Mouse (Mus musculus) left cerebral cortex, adult 11 months (tissue): ENCODE results near the gene Prap1.

Source experiments
- DNase-seq: peaks from one replicate; pipeline ENCODE4 v3.0.0; 2022; ENCODE audit warnings: low spot score

Gene Prap1

GRCm38 (mm10) chr7:140092924-140093528, at the start of gene Prap1:
Gene Prap1 (plus strand): TSS chr7:140093395.
- no peak for DNase-seq

DNA sequence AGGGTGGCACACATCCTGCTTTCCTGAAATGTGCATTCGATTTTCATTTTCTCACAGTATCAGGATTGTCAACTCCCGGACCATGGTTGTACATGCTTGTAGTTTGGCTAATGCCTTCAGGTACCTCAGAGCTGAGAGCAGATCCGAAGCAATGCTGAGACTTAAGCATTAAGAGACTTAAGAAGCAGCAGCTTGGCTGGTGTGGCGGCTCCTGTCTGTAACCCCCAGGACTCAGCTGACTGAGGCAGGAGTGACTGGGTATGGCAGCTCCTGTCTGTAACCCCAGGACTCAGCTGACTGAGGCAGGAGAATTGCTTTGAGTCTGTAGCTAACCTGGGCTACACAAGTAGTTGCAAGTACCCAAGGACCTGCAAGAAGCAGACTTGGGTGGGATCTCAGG, 47.6 kb upstream of the Prap1 start:
- DNase-seq, result no peak

GRCm38 (mm10) chr7:140047811-140048311, 45.3 kb upstream of the Prap1 start:
- no peak for DNase-seq

DNA sequence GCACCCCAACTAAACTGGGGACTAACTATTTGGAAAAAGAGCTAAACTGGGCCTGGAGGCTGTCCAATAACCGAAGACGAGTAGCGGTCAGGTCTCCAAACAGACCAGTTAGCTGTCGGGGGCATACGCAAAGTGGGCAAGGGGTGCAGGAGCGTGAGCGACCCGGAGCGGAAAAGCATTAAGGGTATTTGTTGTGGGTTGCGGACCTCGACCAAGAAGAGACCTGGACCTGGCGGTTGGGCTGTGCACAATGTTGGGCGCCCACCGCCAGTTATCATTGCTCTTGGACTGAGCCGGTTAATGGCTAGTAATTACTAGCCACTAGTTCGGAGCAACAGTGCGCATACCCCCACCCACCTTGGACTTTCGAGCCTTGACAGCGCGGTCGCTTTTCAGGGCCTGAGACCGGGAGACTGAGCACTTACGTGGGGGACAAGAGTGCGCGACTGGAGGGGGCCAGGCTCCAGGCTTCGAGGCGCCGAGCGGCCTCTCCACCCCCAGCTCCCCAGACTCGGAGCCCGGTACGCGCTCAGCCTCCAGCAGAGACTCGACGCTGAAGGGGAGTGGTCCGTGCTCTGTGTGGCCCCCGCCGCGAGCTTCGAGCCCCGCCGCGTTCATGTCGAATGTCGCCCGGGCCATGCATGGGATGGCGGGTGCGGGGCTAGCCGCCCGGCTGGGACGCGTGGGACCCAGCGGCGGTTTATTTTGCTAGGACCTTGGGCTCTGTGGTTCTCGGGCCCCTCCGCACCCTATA, 44.7 kb upstream of the Prap1 start, which contains the start of gene Msx3:
Gene Msx3 (minus strand): TSS at position 729 of the 754 bp plus-strand sequence.
- no peak for DNase-seq

DNA sequence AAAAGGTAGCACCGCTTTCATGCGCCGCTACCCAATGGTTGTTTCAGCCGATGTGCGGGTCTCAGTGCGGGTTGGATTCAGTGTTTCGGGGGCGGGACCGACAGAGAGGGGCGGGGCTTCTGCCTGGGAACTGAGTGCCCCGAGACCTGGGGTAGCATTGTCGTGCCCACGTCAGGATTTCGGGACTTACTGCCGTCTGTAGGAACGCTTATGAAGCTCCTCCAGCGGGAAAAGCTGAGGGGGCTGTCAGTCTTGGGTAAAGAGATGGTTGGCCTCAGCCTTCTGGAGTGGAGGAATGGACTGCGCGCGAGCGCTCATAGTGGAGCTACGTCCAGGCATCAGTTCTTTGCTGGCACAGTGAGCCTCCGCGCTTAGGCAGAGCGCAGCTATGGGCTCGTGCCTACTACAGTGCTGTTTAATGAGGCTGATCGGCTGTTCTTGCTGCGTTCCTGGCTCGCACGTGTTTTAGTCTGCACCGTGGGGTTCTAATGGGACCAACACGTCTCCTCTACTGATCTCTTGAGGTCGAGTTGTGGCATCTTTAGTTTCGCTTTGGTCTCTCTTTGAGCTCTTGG, 44.0 kb upstream of the Prap1 start:
- DNase-seq, result no peak

DNA sequence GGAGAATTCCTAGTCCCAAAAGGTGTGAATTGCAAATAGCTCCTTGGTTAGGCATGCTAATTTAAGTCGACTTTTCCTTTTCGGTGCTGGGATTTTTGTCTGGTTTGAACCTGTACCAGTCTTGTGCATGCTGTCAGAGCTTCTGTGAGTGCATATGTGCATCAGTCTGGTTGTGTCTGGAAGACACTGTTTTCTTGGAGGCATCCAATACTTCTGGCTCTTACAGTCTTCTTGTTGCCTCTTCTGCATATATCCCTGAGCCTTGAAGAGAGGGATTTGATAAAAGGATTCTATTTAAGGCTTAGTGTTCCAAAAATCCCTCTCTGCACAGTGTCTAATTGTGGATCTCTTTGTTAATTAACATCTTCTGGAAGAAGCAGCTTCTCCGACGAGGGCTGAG, 39.1 kb upstream of the Prap1 start:
- DNase-seq, result no peak

DNA sequence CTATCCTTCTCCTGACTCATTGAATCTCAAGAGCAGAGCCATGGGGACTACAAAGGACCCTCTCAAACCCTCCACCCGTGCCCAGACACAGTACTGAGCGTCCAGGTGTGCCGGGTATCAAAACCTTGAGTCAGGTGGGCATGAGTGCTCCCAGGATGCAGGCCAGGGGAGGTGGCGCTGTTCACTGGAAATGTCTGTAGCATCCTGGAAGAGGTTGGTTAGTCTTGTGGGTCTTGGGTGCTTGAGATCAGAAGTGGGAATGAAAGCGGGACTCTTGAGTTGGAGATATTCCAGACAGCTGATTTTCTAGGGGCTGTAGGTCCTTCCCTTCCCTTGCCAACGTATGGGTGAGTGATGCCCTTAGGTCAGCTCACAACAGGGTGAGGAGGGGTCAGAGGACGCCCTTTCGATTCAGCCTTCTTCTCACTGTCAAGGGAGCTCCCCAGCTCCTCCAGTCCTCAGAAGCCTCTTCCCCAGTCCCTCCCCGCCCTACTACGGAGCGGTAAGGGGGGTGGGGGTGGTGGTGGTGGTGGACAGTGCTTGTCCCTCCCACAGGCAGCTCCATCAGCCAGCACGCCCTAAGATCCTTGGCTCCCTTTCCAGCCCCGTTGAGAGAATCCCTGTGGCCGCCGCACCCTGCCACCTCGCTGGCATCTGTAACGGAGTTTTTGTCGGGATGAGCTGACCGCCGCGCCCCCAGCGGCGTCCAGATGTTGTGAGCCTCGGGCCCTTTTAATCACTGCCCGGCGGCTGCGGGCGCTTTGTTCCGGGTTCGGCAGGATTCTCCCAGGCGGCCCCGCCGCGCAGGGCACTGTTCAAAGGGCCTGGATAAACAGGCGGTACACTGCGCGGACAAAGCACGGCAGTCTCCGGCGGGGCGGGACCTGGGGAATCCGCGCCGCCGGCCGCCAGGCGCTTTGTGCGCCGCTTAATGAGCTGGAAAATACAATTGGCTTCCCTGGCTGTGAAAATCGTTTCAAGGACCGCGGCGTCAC, 35.5 kb upstream of the Prap1 start:
- no peak for DNase-seq

- DNase-seq, result no peak
Measured at GRCm38 (mm10) chr7:140058528-140058927, 34.7 kb upstream of the Prap1 start.

DNA sequence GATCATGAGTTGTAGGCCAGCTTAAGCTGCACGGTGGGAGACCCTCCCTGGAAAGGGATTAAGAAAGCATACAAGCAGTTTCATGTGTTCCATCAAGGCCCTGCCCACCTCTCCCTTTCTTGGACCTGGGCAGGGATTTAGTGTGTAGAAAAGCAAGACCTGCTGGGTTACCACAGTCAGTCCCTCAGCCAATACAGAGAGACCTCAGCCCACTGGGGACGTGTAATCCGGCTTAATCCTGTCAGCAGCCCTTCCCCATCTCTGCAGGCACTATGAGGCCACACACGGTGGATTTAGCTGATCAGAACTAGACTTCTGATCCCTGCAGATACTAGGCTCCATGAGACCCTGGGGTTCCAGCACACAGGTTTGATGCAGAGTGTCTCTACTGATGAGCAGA, 33.6 kb upstream of the Prap1 start:
- no peak for DNase-seq

DNA sequence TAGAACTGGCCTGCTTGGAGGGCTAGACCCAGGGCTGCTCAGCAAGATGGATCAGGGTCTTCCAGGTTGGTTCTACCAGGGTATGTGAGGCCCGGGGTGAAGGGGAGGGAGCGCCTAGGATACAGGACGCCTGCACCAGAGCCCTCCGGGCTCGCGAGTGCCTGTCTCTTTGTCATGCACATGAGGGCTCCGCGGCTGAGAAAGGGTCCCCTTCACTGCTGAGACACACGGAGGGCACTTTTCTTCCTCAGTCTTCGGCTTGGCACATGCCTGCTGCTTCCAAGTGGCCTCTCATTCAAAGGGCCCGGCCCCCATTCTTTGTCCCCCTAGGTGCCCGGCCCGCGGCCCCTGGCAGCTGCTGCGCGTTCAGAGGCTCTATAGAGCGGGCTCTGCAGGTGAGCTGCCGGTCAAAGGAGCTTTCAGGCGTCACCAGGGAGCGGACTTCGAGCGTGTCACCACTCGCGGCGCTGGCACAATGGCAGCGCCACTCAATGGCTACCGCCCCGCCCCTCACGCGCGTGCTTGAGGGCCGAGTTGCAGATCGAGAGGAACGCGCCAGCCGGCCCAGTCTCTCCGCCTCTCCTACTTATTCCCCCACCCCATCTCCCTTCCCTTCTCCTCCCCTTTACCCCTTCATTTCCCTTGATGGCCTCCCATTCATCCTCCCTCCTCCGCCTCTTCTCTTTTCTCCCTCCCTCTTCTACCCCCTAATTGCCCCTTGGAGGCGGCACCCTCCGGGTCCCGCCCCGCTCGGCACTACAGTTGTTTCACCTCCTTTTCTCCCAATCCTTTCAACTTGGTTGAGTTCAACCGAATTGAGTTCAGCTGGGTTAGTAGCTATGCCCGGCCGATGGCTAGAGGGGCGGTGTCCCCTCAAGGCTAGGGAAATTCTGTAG, 32.0 kb upstream of the Prap1 start:
- no peak for DNase-seq

- no peak for DNase-seq
Measured at GRCm38 (mm10) chr7:140061832-140062130, 31.4 kb upstream of the Prap1 start.

GRCm38 (mm10) chr7:140062307-140062706, 30.9 kb upstream of the Prap1 start:
- no peak for DNase-seq

- DNase-seq, result peak; percentile 33
Measured at GRCm38 (mm10) chr7:140063092-140063491, 30.1 kb upstream of the Prap1 start.

DNA sequence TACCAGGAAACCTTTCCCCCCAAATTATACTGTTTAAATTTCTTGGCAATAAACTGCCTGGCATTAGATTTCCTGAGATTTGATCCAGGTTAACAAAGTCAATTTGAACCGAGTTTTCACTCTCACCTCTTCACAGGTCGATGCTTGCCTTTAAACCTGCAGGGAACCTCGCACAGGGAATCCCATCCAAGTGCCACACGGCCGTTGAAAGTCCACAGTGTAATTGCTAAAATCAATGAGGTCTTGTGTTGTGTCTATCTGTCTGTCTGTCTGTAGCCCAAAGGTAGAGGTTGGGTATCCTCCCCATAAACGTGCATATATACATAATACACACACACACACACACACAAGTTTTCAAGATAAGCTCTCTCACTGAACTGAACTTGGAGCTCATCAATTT, 25.8 kb upstream of the Prap1 start:
- DNase-seq, result no peak

DNA sequence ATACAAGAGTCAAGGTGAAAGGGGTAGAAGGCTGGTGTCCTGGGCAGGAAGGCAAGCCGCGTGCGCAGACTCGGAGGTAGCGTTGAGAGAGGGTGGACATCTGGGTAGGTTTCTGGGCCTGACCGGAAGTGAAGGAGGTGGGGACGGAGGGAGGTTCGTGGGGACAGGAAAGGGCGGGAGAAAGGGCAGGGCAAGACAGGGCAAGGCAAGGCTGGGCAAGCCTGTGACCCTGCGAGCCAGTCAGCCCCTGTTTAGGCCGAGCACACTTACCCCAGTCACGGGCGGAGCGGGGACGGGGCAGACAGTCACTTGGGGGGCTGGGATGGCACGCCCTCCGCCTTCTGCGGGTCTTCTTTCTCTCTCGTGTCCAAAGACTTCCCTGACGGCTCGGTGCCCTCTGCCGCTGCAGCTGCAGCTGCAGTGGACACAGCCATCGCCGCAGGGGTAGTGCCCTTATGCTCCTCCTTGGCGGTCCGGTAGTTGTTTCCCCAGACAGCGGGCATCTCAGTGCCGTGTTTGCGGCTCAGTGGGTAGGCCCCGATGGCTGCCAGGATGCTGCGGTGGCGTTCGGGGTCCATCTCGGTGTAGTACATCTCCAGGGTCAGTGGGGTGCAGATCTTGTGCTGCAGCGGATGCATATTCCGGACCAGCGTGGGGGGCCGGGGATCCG, 23.0 kb upstream of the Prap1 start:
- no peak for DNase-seq

- no peak for DNase-seq
Measured at GRCm38 (mm10) chr7:140077698-140078097, 15.5 kb upstream of the Prap1 start.

GRCm38 (mm10) chr7:140078711-140079110, 14.5 kb upstream of the Prap1 start:
- DNase-seq, result no peak

DNA sequence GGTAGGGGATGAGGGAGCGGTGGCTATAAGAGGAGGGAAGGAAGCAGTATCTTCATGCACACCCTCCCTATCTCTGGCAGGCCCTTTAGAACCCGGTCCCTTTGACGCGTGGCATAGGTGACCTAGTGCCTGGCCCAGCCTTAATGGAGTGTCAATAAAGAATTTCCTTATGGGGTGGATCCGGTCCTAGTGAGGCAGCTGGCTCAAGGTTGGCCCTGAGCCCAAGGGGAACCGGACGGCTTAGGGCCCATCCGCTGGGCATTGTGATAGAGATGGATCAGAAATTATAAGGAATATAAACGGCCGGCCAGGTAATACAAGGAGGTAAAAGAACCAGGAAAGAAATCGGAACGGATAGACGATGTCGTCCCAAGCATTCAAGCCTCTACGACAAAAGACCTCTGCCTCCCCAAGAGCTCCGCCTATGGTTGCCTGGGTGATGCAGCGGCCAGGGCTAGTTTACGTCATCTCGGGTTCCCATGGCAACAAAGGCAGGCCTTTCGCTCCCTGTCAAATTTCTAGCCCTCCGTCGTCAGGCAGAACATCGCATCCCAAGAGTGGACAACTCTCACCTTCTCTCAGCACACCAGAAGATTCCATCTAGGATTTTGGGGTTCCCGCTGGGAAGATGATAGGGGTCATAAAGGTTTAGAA, 12.6 kb upstream of the Prap1 start:
- peak; percentile 89 for DNase-seq

- peak; percentile 29 for DNase-seq
Measured at GRCm38 (mm10) chr7:140081408-140082241, 11.6 kb upstream of the Prap1 start.
